Mouse (Mus musculus) liver, adult 2 months (tissue): ENCODE data around the gene Nr2f2.

ENCODE experiments used
- CTCF ChIP-seq: fragments of 200-500 bp; IDR thresholded peaks from 2 replicates; pipeline ENCODE4 v1.5.1; 2011; ENCODE audit warnings: low read depth, low read length, control low read depth
- POLR2A ChIP-seq: fragments of 200-500 bp; IDR thresholded peaks from 2 replicates; pipeline ENCODE4 v1.6.1; 2011; ENCODE audit warnings: low read length, control low read depth; ENCODE audit not compliant: insufficient read depth; ENCODE audit errors: extremely low read depth

GRCm38 (mm10) chr7:70365401-70365811 lies 1.1 kb downstream of the Nr2f2 start:
- TF ChIP-seq CTCF (no peak), POLR2A (0 out of 2 replicates have a peak, but pooled peaks have one; percentile 10)
